Mouse (Mus musculus): ENCODE measurements around the gene Gm20388. TPM values are rescaled to one million over a fixed set of nuclear protein-coding genes. Genes with fewer than 3 reads are reported as not detected.

Gm20388 gene
- polyA plus RNA-seq, 1 experiment = 59.3 TPM

GRCm38 (mm10) chr8:121721072-121721471, 1810.4 kb downstream of the Gm20388 start:
- no peak for DNase-seq (ENCODE audit: low read depth)
- no peak for TF ChIP-seq CTCF (IDR thresholded peaks at IDR 0.05; ENCODE audit: borderline replicate concordance, extremely low read depth, insufficient read depth, insufficient read length)
- TF ChIP-seq POLR2A (IDR thresholded peaks at IDR 0.05; ENCODE audit: borderline replicate concordance, extremely low read depth, insufficient read depth, insufficient read length, poor library complexity, severe bottlenecking) = no peak

DNA sequence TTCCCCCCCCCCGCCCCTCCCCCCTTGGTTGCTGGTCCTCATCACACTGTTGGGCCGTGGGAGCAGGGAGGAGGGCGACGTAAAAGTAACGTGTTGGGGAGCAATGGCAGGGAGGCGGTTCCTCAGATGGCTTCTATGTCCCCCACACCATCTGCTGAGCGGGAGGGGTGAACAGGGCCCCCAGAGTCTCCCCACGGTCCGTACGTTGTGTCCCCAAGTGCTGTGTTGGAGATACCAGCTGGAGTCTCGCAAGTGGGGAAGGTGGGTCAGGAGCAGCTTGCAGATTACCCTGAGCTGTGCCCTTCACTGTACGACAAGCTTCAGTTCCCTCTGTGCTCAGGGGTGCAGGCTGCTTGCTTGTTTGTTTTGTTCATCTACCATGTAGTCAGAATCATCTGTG, 1813.2 kb downstream of the Gm20388 start:
- DNase-seq (ENCODE audit: low read depth) = no peak
- TF ChIP-seq POLR2A (IDR thresholded peaks at IDR 0.05; ENCODE audit: borderline replicate concordance, extremely low read depth, insufficient read depth, insufficient read length, poor library complexity, severe bottlenecking) (no peak), CTCF (IDR thresholded peaks at IDR 0.05; ENCODE audit: borderline replicate concordance, extremely low read depth, insufficient read depth, insufficient read length) (no peak)

GRCm38 (mm10) chr8:121727164-121727563, 1816.5 kb downstream of the Gm20388 start:
- DNase-seq (ENCODE audit: low read depth) = no peak
- TF ChIP-seq CTCF (IDR thresholded peaks at IDR 0.05; ENCODE audit: borderline replicate concordance, extremely low read depth, insufficient read depth, insufficient read length) (no peak), POLR2A (IDR thresholded peaks at IDR 0.05; ENCODE audit: borderline replicate concordance, extremely low read depth, insufficient read depth, insufficient read length, poor library complexity, severe bottlenecking) (no peak)

- TF ChIP-seq CTCF (IDR thresholded peaks at IDR 0.05; ENCODE audit: borderline replicate concordance, extremely low read depth, insufficient read depth, insufficient read length) (no peak), POLR2A (IDR thresholded peaks at IDR 0.05; ENCODE audit: borderline replicate concordance, extremely low read depth, insufficient read depth, insufficient read length, poor library complexity, severe bottlenecking) (no peak)
- no peak for DNase-seq (ENCODE audit: low read depth)
Observed at GRCm38 (mm10) chr8:121729323-121729722, 1818.7 kb downstream of the Gm20388 start, which contains the start of gene Jph3. Jph3 (plus strand) TSS chr8:121729623.

- TF ChIP-seq CTCF (IDR thresholded peaks at IDR 0.05; ENCODE audit: borderline replicate concordance, extremely low read depth, insufficient read depth, insufficient read length) (no peak), POLR2A (IDR thresholded peaks at IDR 0.05; ENCODE audit: borderline replicate concordance, extremely low read depth, insufficient read depth, insufficient read length, poor library complexity, severe bottlenecking) (no peak)
Observed at GRCm38 (mm10) chr8:121729754-121730153, 1819.1 kb downstream of the Gm20388 start.

DNA sequence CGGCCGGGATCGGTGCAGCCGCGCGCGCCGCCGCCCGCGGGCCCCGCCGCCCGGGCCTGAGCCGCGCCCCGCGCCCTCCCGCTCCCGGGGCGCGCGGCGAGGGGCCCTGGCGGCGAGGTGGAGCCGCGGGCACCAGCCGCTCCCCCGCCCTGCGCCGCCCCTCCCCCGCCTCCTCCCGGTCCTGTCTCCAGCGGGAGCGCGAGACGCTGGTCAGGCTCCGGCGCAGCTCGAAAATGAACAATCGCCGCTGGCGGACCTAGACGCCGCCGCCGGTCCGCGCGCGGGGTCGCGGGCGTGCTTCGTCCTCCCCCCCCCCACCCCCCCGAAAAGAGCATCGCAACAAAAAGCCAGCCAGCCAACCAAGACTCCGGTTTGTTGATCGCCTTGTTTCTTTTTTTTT, 1819.5 kb downstream of the Gm20388 start:
- no peak for TF ChIP-seq CTCF (IDR thresholded peaks at IDR 0.05; ENCODE audit: borderline replicate concordance, extremely low read depth, insufficient read depth, insufficient read length)
- 0 out of 2 replicates have a peak, but pooled peaks have one; percentile 20 for TF ChIP-seq POLR2A (IDR thresholded peaks at IDR 0.05; ENCODE audit: borderline replicate concordance, extremely low read depth, insufficient read depth, insufficient read length, poor library complexity, severe bottlenecking)
- DNase-seq (ENCODE audit: low read depth) = peak; percentile 68

More at GRCm38 (mm10) chr8:121729754-121730153, 1819.1 kb downstream of the Gm20388 start:
- peak; percentile 42 for DNase-seq (ENCODE audit: low read depth)

- peak; percentile 18 for DNase-seq (ENCODE audit: low read depth)
- TF ChIP-seq CTCF (IDR thresholded peaks at IDR 0.05; ENCODE audit: borderline replicate concordance, extremely low read depth, insufficient read depth, insufficient read length) = no peak
- TF ChIP-seq POLR2A (IDR thresholded peaks at IDR 0.05; ENCODE audit: borderline replicate concordance, extremely low read depth, insufficient read depth, insufficient read length, poor library complexity, severe bottlenecking) = no peak
Observed at GRCm38 (mm10) chr8:121730646-121731045, 1820.0 kb downstream of the Gm20388 start.

- TF ChIP-seq CTCF (IDR thresholded peaks at IDR 0.05; ENCODE audit: borderline replicate concordance, extremely low read depth, insufficient read depth, insufficient read length) (no peak), POLR2A (IDR thresholded peaks at IDR 0.05; ENCODE audit: borderline replicate concordance, extremely low read depth, insufficient read depth, insufficient read length, poor library complexity, severe bottlenecking) (no peak)
Observed at GRCm38 (mm10) chr8:121731060-121731459, 1820.4 kb downstream of the Gm20388 start.

GRCm38 (mm10) chr8:121731471-121732333, 1821.1 kb downstream of the Gm20388 start:
- DNase-seq (ENCODE audit: low read depth) = peak; percentile 55
- TF ChIP-seq CTCF (IDR thresholded peaks at IDR 0.05; ENCODE audit: borderline replicate concordance, extremely low read depth, insufficient read depth, insufficient read length) = no peak
- TF ChIP-seq POLR2A (IDR thresholded peaks at IDR 0.05; ENCODE audit: borderline replicate concordance, extremely low read depth, insufficient read depth, insufficient read length, poor library complexity, severe bottlenecking) = no peak

More at GRCm38 (mm10) chr8:121731060-121731459, 1820.4 kb downstream of the Gm20388 start:
- no peak for DNase-seq (ENCODE audit: low read depth)

- no peak for DNase-seq (ENCODE audit: low read depth)
- no peak for TF ChIP-seq CTCF (IDR thresholded peaks at IDR 0.05; ENCODE audit: borderline replicate concordance, extremely low read depth, insufficient read depth, insufficient read length)
- no peak for TF ChIP-seq POLR2A (IDR thresholded peaks at IDR 0.05; ENCODE audit: borderline replicate concordance, extremely low read depth, insufficient read depth, insufficient read length, poor library complexity, severe bottlenecking)
Observed at GRCm38 (mm10) chr8:121732334-121732665, 1821.7 kb downstream of the Gm20388 start.

- no peak for DNase-seq (ENCODE audit: low read depth)
- TF ChIP-seq POLR2A (IDR thresholded peaks at IDR 0.05; ENCODE audit: borderline replicate concordance, extremely low read depth, insufficient read depth, insufficient read length, poor library complexity, severe bottlenecking) (no peak), CTCF (IDR thresholded peaks at IDR 0.05; ENCODE audit: borderline replicate concordance, extremely low read depth, insufficient read depth, insufficient read length) (no peak)
Observed at GRCm38 (mm10) chr8:121734262-121734661, 1823.6 kb downstream of the Gm20388 start.

DNA sequence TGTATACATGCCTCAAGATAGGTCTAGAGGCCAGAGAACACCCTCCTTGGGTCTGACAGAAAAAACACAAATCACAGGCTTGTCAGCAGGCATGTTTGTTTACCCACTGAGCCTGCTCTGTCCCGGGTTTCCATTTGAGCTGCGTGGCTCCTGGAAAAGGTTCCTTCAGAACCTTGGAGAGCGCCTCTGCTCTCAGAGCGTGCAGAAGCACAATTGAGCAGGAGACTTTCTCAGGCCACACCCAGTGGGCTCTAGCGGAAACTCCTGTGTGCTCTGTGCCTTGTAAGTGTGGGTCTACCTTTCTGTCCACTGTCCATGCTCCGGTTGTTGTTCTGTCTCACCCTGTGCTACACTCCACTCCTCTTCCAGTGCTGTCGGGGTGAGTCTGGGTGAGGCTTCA, 1825.6 kb downstream of the Gm20388 start:
- peak; percentile 30 for DNase-seq (ENCODE audit: low read depth)
- TF ChIP-seq CTCF (IDR thresholded peaks at IDR 0.05; ENCODE audit: borderline replicate concordance, extremely low read depth, insufficient read depth, insufficient read length) = no peak

Data from brain, embryonic 14.5 days (tissue).